Mouse (Mus musculus) liver, adult 2 months (tissue): ENCODE measurements around the gene Plekhg4.

Experiments
- CTCF ChIP-seq: fragments of 200-500 bp; IDR thresholded peaks from 2 replicates; pipeline ENCODE4 v1.5.1; 2011; ENCODE audit warnings: low read depth, low read length, control low read depth
- POLR2A ChIP-seq: fragments of 200-500 bp; IDR thresholded peaks from 2 replicates; pipeline ENCODE4 v1.6.1; 2011; ENCODE audit warnings: low read length, control low read depth; ENCODE audit not compliant: insufficient read depth; ENCODE audit errors: extremely low read depth

DNA sequence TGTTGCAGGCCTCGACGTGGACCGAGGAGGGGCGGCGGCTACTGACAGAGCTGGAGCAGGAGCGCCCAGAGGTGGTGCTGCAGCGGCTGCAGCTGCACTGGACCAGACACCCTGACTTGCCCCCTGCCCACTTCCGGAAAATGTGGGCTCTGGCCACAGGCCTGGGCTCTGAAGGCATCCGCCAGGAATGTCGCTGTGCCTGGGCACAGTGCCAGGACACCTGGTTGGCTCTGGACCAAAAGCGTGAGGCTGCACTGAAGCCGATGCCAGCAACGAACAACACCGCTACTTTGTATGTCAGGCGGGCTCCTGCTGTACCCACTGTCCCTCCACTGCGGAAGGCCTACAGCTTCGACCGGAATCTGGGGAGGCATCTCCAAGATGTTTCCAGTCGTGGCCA lies 5.6 kb downstream of the Plekhg4 start:
- TF ChIP-seq CTCF (no peak), POLR2A (no peak)
